Mouse (Mus musculus) brain, embryonic 14.5 days (tissue): ENCODE data around the gene Des. TPM values are rescaled to one million over a fixed set of nuclear protein-coding genes. Genes with fewer than 3 reads are reported as not detected.

Experiments used
- DNase-seq: peaks from one replicate; pipeline ENCODE4 v3.0.0-alpha.2; 2011; ENCODE audit warnings: low read depth
- CTCF ChIP-seq: fragments of 200-500 bp; IDR thresholded peaks from 2 replicates; pipeline ENCODE4 v1.5.1; 2012; ENCODE audit warnings: inconsistent platforms, mild to moderate bottlenecking, moderate library complexity, borderline replicate concordance; ENCODE audit not compliant: insufficient read depth, insufficient read length; ENCODE audit errors: extremely low read depth
- POLR2A ChIP-seq: fragments of 200-500 bp; IDR thresholded peaks from 2 replicates; pipeline ENCODE4 v1.6.1; 2012; ENCODE audit warnings: mild to moderate bottlenecking, inconsistent platforms, borderline replicate concordance; ENCODE audit not compliant: poor library complexity, insufficient read depth, insufficient read length, severe bottlenecking; ENCODE audit errors: extremely low read depth
- polyA plus RNA-seq: library from polyadenylated mRNA; depleted of rRNA; stranded (reverse); fragments of >200 nt; gene quantifications from 2 replicates; pipeline ENCODE4 v1.2.3, GENCODE M21; 2012

Des gene
- polyA plus RNA-seq, 1 experiment = 1.4 TPM

- no peak for TF ChIP-seq POLR2A
- TF ChIP-seq CTCF = no peak
- DNase-seq = peak; percentile 69
Observed at GRCm38 (mm10) chr1:75338091-75338694, 21.9 kb upstream of the Des start.

- peak; percentile 55 for DNase-seq
- TF ChIP-seq CTCF (no peak), POLR2A (no peak)
Observed at GRCm38 (mm10) chr1:75339337-75339736, 20.8 kb upstream of the Des start.

DNA sequence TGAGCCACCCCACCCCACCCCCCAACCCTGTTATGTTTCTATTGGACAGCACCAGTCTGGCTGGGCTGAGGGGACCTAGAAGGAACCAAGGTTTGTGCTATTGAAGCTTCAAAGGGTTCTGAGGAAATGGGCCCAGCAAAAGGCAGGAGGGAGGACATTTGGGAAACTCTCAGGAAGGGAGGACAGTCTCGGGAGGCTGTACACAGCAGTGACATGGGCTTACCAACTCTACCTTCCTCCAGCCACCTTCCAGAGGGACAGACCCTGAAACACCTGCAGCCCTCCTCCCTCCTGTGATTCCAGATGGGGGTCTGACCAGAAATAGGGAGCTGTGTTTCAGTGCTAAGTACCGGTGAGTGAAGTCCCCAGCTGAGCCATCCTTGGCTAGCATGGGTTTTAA, 19.6 kb upstream of the Des start:
- TF ChIP-seq POLR2A (no peak), CTCF (no peak)
- DNase-seq = no peak

- peak; percentile 88 for DNase-seq
- peak; percentile 96 for TF ChIP-seq CTCF
- TF ChIP-seq POLR2A = no peak
Observed at GRCm38 (mm10) chr1:75342874-75343416, 17.2 kb upstream of the Des start.

DNA sequence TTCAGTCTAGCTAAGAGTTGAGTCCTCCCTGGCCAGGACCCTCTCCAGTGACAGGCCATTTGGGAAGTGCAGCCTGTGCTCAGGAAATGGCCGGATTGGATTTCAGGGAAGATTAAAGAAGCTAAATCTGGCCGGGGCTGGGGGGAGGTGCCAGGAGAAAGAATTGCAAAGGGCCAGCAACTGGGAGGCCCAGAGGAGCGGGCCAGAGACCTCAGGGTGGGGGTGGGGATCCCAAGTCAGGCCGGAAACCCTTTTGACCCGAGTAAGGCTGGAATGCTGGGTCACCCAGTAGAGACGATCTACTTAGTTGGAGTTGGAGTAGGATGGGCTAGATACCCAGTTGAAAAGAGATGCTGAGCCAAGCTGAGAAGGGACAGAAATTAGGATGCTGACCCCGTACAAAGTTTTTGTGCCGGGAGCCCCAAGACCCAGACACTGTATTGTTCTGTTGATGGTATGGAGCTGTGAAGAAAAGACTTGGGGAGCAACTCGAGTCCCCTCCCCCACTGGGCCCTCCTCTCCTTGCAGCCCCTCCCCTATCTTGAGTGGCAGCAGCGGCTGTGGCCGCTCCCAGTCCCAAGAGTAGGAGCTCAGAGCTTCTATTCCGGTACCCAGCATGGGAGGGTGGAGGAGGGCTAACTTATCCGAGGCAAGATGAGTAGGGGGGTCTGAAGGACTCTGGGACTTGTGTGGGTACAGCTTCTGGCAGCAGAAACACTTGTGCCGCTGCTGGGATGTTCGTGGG, 15.7 kb upstream of the Des start:
- peak; percentile 52 for DNase-seq
- TF ChIP-seq POLR2A (no peak), CTCF (no peak)

- TF ChIP-seq CTCF = no peak
- no peak for TF ChIP-seq POLR2A
- no peak for DNase-seq
Observed at GRCm38 (mm10) chr1:75345036-75345935, 14.8 kb upstream of the Des start.

DNA sequence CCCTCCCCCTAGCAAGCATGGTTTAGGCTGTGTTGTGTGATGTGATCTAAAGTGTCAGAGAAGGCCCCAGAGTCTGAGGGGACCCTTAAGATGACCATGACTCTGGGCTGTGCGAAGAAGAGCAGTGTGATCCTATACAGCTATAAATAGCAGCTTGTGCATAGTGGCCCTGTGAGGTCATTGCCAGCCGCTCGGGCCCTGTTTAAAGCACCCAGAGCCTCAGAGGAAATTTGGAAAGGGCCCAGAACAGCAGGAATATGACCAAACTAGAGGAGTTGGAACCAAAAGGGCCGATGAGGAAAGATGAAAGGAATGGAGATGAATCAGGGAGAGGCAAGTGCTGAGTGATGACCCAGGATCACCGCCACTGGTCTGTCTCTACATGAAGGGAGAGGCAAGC, 12.8 kb upstream of the Des start:
- no peak for DNase-seq
- no peak for TF ChIP-seq POLR2A
- TF ChIP-seq CTCF = no peak

- TF ChIP-seq POLR2A (no peak), CTCF (no peak)
- no peak for DNase-seq
Observed at GRCm38 (mm10) chr1:75349275-75349674, 10.9 kb upstream of the Des start.

DNA sequence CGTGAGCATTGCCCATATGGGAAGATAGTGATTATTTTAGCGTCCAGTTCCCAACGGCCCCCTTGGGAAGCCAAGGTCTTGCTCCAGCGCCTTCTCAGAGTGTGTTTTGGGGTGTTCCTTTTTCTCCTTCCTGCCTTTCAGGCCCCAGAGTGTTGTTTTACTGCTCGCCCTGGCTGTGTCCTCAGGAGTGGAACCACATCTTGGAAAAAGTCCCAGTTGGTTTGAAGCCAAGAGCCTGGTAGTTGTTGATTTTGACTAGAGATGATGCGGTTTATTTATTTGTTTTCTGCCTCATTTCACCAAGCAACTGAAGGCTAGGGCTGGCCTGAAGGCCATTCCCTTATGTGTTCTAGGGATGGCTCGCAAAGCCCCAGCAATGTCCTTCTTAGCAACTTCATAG, 2.9 kb upstream of the Des start:
- peak; percentile 45 for DNase-seq
- TF ChIP-seq POLR2A = no peak
- TF ChIP-seq CTCF = no peak

DNA sequence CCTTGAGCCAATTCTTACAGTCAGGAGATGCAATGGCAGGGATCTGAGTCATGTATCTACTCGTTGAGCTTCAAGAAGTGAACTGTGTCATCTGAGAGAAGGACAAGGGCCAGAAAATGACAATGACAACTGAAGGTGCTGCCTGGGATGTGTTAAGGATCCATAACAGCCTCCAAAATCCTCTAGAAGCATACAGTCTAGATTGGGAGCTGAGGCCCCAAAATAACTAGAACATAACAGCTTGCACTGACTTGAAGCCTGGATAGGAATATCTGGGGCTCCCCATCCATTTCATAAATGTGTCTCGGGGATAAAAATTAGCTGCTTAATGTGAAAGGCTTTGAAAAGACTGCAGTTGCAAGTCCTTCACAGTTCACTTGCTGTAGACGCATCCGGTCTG, 2.1 kb upstream of the Des start:
- TF ChIP-seq CTCF = no peak
- no peak for TF ChIP-seq POLR2A

DNA sequence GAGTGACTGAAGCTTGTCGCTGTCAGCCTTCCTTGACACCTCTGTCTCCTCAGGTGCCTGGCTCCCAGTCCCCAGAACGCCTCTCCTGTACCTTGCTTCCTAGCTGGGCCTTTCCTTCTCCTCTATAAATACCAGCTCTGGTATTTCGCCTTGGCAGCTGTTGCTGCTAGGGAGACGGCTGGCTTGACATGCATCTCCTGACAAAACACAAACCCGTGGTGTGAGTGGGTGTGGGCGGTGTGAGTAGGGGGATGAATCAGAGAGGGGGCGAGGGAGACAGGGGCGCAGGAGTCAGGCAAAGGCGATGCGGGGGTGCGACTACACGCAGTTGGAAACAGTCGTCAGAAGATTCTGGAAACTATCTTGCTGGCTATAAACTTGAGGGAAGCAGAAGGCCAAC, 783 bp upstream of the Des start:
- TF ChIP-seq CTCF (no peak), POLR2A (no peak)
- DNase-seq = no peak

More for the DNA sequence above, 2.1 kb upstream of the Des start:
- DNase-seq = no peak
